Mouse (Mus musculus) kidney, embryonic 15.5 days (tissue): ENCODE results near the gene Lgals3bp. TPM values are rescaled to one million over a fixed set of nuclear protein-coding genes. Genes with fewer than 3 reads are reported as not detected.

Experiments used
- ATAC-seq: fragments of 200-750 bp; cut with Nextera tagmentation; replicated peaks from 2 replicates; pipeline ENCODE4 v1.8.0; 2017; ENCODE audit warnings: moderate TSS enrichment; ENCODE audit not compliant: low FRiP score
- H3K27ac ChIP-seq: fragments of 300-500 bp; sonication (generic); 2 replicates; pipeline ENCODE4 v1.5.1; 2015; ENCODE audit warnings: mild to moderate bottlenecking, inconsistent platforms
- H3K27me3 ChIP-seq: fragments of 300-500 bp; sonication (generic); 2 replicates; pipeline ENCODE4 v1.6.1; 2015; ENCODE audit warnings: inconsistent platforms
- H3K36me3 ChIP-seq: fragments of 300-500 bp; sonication (generic); 2 replicates; pipeline ENCODE4 v1.6.1; 2015; ENCODE audit warnings: inconsistent platforms
- H3K4me1 ChIP-seq: fragments of 300-500 bp; sonication (generic); 2 replicates; pipeline ENCODE4 v1.6.1; 2015; ENCODE audit warnings: inconsistent platforms
- H3K4me2 ChIP-seq: fragments of 300-500 bp; sonication (generic); 2 replicates; pipeline ENCODE4 v1.6.1; 2015; ENCODE audit warnings: moderate library complexity, mild to moderate bottlenecking, inconsistent platforms
- H3K4me3 ChIP-seq: fragments of 300-500 bp; sonication (generic); replicated peaks from 2 replicates; pipeline ENCODE4 v1.5.1; 2015; ENCODE audit warnings: mild to moderate bottlenecking, inconsistent platforms
- H3K9ac ChIP-seq: fragments of 300-500 bp; sonication (generic); 2 replicates; pipeline ENCODE4 v1.6.1; 2015; ENCODE audit warnings: mild to moderate bottlenecking, inconsistent platforms
- H3K9me3 ChIP-seq: fragments of 300-500 bp; sonication (generic); replicated peaks from 2 replicates; pipeline ENCODE4 v1.6.1; 2016; ENCODE audit warnings: inconsistent platforms
- WGBS: fragments of 180-500 bp; shearing (Covaris S2); methylation state at CpG from one replicate; pipeline ENCODE4 v1.1.7; 2015; ENCODE audit warnings: mixed read lengths; 5-methylcytosine and 5-hydroxymethylcytosine counted together
- polyA plus RNA-seq: library from polyadenylated mRNA; unstranded; fragments of >200 nt; fragmentation: Nextera tagmentation; extraction: Ambion mirVana; gene quantifications from 2 replicates; pipeline ENCODE4 v1.2.1, GENCODE M21; 2015

Gene Lgals3bp
- polyA plus RNA-seq, 1 experiment from 2014 or later, result 18.2 TPM

DNA sequence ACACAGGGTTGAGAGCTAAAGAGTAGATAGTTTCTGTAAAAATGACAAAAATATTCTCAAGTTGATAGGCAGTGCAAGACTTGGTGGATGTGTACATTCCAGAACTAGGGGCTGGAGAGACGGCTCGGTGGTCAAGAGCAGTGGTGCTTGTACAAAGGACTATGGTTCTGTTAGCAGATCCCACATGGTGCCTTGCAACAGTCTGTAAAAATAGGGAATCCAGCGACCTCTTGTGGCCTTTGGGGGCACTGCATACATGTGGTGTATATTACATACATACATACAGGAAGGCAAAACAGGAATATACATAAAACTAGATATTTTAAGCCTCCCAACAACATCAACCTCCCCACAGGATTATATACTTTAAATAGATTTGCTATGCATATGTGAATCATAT is 33.6 kb downstream of the Lgals3bp start:
- Histone ChIP-seq H3K4me3 (no peak overlapping the region), H3K4me1 (peaks cover 25% of the 10 kb centered on the region), H3K9ac (no peak overlapping the region), H3K27ac (no peak overlapping the region), H3K36me3 (no peaks in the 10 kb centered on the region), H3K9me3 (no peaks in the 10 kb centered on the region), H3K4me2 (no peak overlapping the region), H3K27me3 (no peaks in the 10 kb centered on the region)
- WGBS, result 61% methylated on average over 3 of the region's 3 CpGs
- no peak for ATAC-seq

GRCm38 (mm10) chr11:118366559-118366958 is 35.3 kb downstream of the Lgals3bp start:
- H3K4me3 ChIP-seq, result no peak overlapping the region
- H3K4me2 ChIP-seq, result no peak overlapping the region
- no peaks in the 10 kb centered on the region for H3K36me3 ChIP-seq
- H3K27me3 ChIP-seq, result no peaks in the 10 kb centered on the region
- ATAC-seq, result no peak
- H3K9ac ChIP-seq, result no peak overlapping the region
- no peak overlapping the region for H3K27ac ChIP-seq
- H3K9me3 ChIP-seq, result no peaks in the 10 kb centered on the region
- H3K4me1 ChIP-seq, result peaks cover 43% of the 10 kb centered on the region
- 66% methylated on average over 8 of the region's 8 CpGs for WGBS

DNA sequence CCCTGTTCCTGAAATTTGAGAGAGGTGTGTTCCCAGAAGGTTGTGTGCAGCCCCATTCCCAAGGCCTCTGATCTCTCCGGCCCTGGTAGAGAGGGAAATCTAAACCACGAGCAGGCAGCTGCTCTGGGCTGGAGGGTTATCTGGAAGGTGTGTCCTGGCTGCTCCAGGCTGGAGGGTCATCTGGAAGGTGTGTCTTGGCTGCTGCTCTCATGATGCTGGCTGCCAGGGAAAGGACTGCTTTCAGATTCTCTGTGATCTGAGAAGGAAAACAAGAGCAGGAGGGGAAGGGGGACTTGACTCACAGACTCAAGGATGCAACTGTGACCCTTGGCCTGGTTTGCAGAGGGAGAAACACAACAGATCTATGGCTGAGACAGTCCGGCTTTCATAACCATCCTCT is 35.8 kb downstream of the Lgals3bp start:
- peaks cover 46% of the 10 kb centered on the region for H3K4me1 ChIP-seq
- H3K36me3 ChIP-seq, result no peaks in the 10 kb centered on the region
- no peaks in the 10 kb centered on the region for H3K27me3 ChIP-seq
- H3K27ac ChIP-seq, result peak overlapping the region; percentile 93; the same call in 1 of the 2 replicates
- no peak overlapping the region for H3K9ac ChIP-seq
- no peak for ATAC-seq
- no peaks in the 10 kb centered on the region for H3K9me3 ChIP-seq
- 52% methylated on average over 3 of the region's 3 CpGs for WGBS
- no peak overlapping the region for H3K4me3 ChIP-seq
- no peak overlapping the region for H3K4me2 ChIP-seq

- Histone ChIP-seq H3K36me3 (no peaks in the 10 kb centered on the region), H3K9me3 (no peaks in the 10 kb centered on the region), H3K4me1 (peaks cover 56% of the 10 kb centered on the region), H3K27ac (peak overlapping the region; percentile 93), H3K27me3 (no peaks in the 10 kb centered on the region), H3K4me3 (no peak overlapping the region), H3K4me2 (no peak overlapping the region), H3K9ac (no peak overlapping the region)
- ATAC-seq, result peak; percentile 13; the same call in 1 of the 2 replicates
- WGBS, result 27% methylated on average over 7 of the region's 7 CpGs
Observed at GRCm38 (mm10) chr11:118365171-118365570, 36.7 kb downstream of the Lgals3bp start.

DNA sequence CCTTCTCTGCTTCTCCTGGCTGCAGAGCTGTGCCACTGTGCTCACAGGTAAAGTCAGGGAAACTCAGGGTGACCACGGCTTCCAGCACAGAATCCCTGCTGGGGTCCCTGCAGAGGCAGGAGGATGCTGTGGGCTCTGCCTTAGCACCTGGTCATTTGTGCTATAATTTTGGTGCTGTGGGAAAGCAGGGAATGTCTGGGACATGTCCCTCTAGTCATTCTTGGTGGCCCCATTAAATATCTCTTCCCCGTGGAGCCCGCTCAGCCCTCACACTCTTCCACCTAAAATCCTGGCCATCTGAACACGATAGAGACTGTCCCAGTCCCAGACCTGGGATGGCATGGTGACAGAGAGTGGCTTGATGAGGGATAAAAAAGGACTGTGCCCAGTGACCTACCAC is 37.9 kb downstream of the Lgals3bp start:
- no peaks in the 10 kb centered on the region for H3K36me3 ChIP-seq
- peaks cover 56% of the 10 kb centered on the region for H3K4me1 ChIP-seq
- no peak for ATAC-seq
- no peaks in the 10 kb centered on the region for H3K27me3 ChIP-seq
- WGBS, result 73% methylated on average over 4 of the region's 4 CpGs
- 0 out of 2 replicates have a peak overlapping the region, but pooled peaks have one; percentile 27 for H3K9ac ChIP-seq
- H3K27ac ChIP-seq, result peak overlapping the region; percentile 93
- no peak overlapping the region for H3K4me3 ChIP-seq
- no peak overlapping the region for H3K4me2 ChIP-seq
- H3K9me3 ChIP-seq, result no peaks in the 10 kb centered on the region

DNA sequence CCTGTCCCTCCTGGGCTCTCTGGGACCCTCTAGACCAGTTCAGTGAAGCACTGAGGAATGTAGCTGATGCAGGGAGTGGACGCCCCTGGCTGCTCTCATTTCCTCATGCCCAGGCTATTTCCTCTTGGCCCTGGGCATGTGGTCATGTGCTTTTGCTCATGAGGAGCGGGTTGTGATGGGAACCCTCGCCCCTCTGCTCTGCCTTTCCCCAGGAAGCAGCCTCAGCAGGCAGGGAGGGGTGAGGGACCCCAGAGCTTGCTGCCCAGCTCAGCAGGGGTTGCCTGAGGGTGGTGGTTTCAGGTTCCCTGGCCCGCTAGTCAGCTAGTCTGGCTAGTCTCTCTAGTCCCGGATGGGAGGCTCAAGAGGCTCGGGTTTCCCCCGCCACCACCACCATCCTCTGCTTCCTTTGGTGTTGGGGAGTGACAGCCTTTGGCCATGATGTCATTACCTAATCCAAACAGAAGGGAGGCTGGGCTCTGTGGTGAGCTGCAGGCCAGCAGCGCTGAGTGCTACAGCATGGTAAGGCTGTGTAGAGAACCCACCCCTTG is 38.8 kb downstream of the Lgals3bp start:
- ATAC-seq, result peak; percentile 88
- no peaks in the 10 kb centered on the region for H3K27me3 ChIP-seq
- WGBS, result under 1% methylated on average over 8 of the region's 8 CpGs
- H3K4me2 ChIP-seq, result peak overlapping the region; percentile 49
- H3K4me3 ChIP-seq, result 0 out of 2 replicates have a peak overlapping the region, but pooled peaks have one; percentile 3
- H3K27ac ChIP-seq, result peak overlapping the region; percentile 93
- no peaks in the 10 kb centered on the region for H3K36me3 ChIP-seq
- H3K9me3 ChIP-seq, result no peaks in the 10 kb centered on the region
- peak overlapping the region; percentile 27; the same call in 1 of the 2 replicates for H3K9ac ChIP-seq
- peaks cover 56% of the 10 kb centered on the region for H3K4me1 ChIP-seq

- H3K27me3 ChIP-seq, result no peaks in the 10 kb centered on the region
- peak overlapping the region; percentile 49 for H3K4me2 ChIP-seq
- peaks cover 56% of the 10 kb centered on the region for H3K4me1 ChIP-seq
- no peaks in the 10 kb centered on the region for H3K9me3 ChIP-seq
- H3K4me3 ChIP-seq, result no peak overlapping the region
- WGBS, result 31% methylated on average over 1 of the region's 1 CpGs
- H3K9ac ChIP-seq, result no peak overlapping the region
- ATAC-seq, result 0 out of 2 replicates have a peak, but pooled peaks have one; percentile 26
- H3K36me3 ChIP-seq, result no peaks in the 10 kb centered on the region
- peak overlapping the region; percentile 93 for H3K27ac ChIP-seq
Observed at GRCm38 (mm10) chr11:118362501-118362900, 39.4 kb downstream of the Lgals3bp start.

- no peak for ATAC-seq
- no peaks in the 10 kb centered on the region for H3K27me3 ChIP-seq
- peaks cover 58% of the 10 kb centered on the region for H3K4me1 ChIP-seq
- no peak overlapping the region for H3K9ac ChIP-seq
- H3K4me3 ChIP-seq, result no peak overlapping the region
- no peak overlapping the region for H3K4me2 ChIP-seq
- no peaks in the 10 kb centered on the region for H3K9me3 ChIP-seq
- no peaks in the 10 kb centered on the region for H3K36me3 ChIP-seq
- H3K27ac ChIP-seq, result no peak overlapping the region; the same call in 1 of the 2 replicates
- 49% methylated on average over 10 of the region's 10 CpGs for WGBS
Observed at GRCm38 (mm10) chr11:118360907-118361341, 41.0 kb downstream of the Lgals3bp start.

- WGBS, result 66% methylated on average over 7 of the region's 7 CpGs
- Histone ChIP-seq H3K4me3 (no peak overlapping the region), H3K4me1 (peaks cover 59% of the 10 kb centered on the region), H3K27me3 (no peaks in the 10 kb centered on the region), H3K4me2 (no peak overlapping the region), H3K9ac (no peak overlapping the region), H3K9me3 (no peaks in the 10 kb centered on the region), H3K27ac (no peak overlapping the region), H3K36me3 (no peaks in the 10 kb centered on the region)
- no peak for ATAC-seq
Observed at GRCm38 (mm10) chr11:118360491-118360890, 41.4 kb downstream of the Lgals3bp start.

DNA sequence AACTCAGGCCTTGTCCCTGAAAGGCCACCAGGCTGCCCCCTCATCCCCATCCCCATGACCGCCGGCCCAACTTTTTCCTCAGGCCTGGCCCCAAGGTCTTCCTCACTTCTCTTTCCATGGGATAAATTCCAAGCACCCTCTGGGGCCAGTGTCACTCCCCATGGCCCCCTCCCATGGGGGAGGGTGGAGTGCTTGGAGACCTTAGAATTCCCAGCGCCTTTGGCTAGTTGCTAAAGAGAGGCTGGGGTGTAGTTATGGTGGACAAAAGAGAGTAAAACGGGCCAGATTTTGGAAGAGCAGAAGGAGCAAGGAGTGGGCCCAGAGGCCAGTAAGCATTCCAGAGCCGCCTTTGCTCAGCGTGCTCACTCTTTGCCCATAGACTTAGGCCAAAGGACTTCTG is 46.3 kb downstream of the Lgals3bp start, which contains the start of gene Timp2:
TSS of gene Timp2 (minus strand) at position 101 of the 400 bp plus-strand sequence.
- Histone ChIP-seq H3K4me3 (peak within 1 kb of the TSS; percentile 72), H3K4me1 (peaks cover 49% of the 10 kb centered on the region), H3K27ac (peak within 1 kb of the TSS; percentile 88), H3K9ac (peak within 1 kb of the TSS; percentile 91), H3K4me2 (peak within 1 kb of the TSS; percentile 82), H3K36me3 (0 out of 2 replicates have a peak, but pooled peaks cover 7% of the 10 kb centered on the region), H3K9me3 (no peaks in the 10 kb centered on the region), H3K27me3 (no peaks in the 10 kb centered on the region)
- ATAC-seq, result 0 out of 2 replicates have a peak, but pooled peaks have one; percentile 3
- WGBS, result 40% methylated on average over 6 of the region's 6 CpGs

GRCm38 (mm10) chr11:118355205-118355604 is 46.7 kb downstream of the Lgals3bp start:
- no peaks in the 10 kb centered on the region for H3K9me3 ChIP-seq
- H3K27ac ChIP-seq, result peak overlapping the region; percentile 88
- peak overlapping the region; percentile 91 for H3K9ac ChIP-seq
- ATAC-seq, result peak; percentile 95
- peak overlapping the region; percentile 82 for H3K4me2 ChIP-seq
- H3K36me3 ChIP-seq, result 0 out of 2 replicates have a peak, but pooled peaks cover 7% of the 10 kb centered on the region
- WGBS, result under 1% methylated on average over 32 of the region's 43 CpGs
- H3K4me1 ChIP-seq, result peaks cover 44% of the 10 kb centered on the region
- H3K4me3 ChIP-seq, result peak overlapping the region; percentile 72
- no peaks in the 10 kb centered on the region for H3K27me3 ChIP-seq

- Histone ChIP-seq H3K9ac (peak overlapping the region; percentile 91), H3K9me3 (no peaks in the 10 kb centered on the region), H3K4me2 (peak overlapping the region; percentile 82), H3K4me1 (peaks cover 48% of the 10 kb centered on the region), H3K27me3 (no peaks in the 10 kb centered on the region), H3K4me3 (peak overlapping the region; percentile 72), H3K36me3 (0 out of 2 replicates have a peak, but pooled peaks cover 7% of the 10 kb centered on the region), H3K27ac (peak overlapping the region; percentile 88)
- WGBS, result 1% methylated on average over 44 of the region's 47 CpGs
- ATAC-seq, result peak; percentile 41; the same call in 1 of the 2 replicates
Observed at GRCm38 (mm10) chr11:118354636-118355191, 47.2 kb downstream of the Lgals3bp start.
